Mouse (Mus musculus) mouse trophoblast stem cell (cell line): Measurements from ENCODE around the gene Ash1l.

ENCODE experiments used
- in situ Hi-C, 2 experiments: fragments of 300-500 bp; cut with MseI, MboI; formaldehyde crosslinking; loops; 2 replicates in 1 of 2; 3 replicates in 1 of 2; pipeline ENCODE4 v1.15.1; 2025

Gene Ash1l

GRCm38 (mm10) chr3:88950576-88951326 lies at the start of gene Ash1l, which contains the start of gene Dap3:
Ash1l (plus strand) TSS chr3:88950622.
Dap3 (minus strand) TSS chr3:88951181.
- in situ Hi-C loops: no loop called here

DNA sequence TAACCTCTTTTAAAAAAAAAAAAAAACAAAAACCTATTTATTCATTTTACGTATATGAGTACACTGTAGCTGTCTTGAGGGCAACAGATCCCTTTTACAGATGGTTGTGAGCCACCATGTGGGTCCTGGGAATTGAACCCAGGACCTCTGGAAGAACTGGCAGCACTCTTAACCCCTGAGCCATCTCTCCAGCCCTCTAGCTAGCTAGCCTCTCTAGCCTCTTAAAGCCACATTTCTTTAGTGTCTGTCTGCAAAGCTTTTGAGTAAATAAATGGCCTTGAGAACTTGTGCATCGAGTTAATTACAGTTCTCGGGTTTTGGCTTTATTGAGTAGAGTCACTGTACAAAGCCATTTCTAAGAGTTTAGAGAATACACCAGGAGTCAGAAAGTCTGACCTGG lies 45.6 kb upstream of the Ash1l start:
- in situ Hi-C loops: no loop called here

GRCm38 (mm10) chr3:88905209-88905608 lies 45.2 kb upstream of the Ash1l start:
- in situ Hi-C loops: no loop called here

GRCm38 (mm10) chr3:88905741-88906140 lies 44.7 kb upstream of the Ash1l start:
- in situ Hi-C loops: no loop called here

- in situ Hi-C loops: no loop called here
These were observed 43.8 kb upstream of the Ash1l start for GRCm38 (mm10) chr3:88906393-88907159.

DNA sequence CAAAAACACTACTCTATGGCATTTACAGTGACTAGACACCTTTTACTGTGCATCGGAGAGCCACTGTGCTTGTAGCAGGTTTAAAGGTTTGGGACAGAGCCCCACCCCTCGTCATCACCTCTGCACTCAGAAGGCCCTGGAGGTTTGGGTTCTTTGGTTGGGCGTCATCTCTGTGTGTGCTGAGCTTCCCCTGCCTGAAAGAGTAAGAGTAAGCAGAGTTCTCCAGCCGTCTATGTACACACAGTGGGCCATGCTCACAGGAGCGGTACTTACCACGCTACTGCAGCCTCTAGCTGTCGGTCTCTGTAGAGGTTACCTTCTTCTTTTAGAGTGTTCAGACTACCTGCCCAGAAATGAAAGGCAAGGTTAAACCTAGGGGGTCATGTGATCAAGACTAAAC lies 37.8 kb upstream of the Ash1l start:
- in situ Hi-C loops: loop anchor here in 1 of 2 experiments (10.0 kb wide), 1 partner anchor 58 kb away; no protein-coding TSS in a partner anchor

DNA sequence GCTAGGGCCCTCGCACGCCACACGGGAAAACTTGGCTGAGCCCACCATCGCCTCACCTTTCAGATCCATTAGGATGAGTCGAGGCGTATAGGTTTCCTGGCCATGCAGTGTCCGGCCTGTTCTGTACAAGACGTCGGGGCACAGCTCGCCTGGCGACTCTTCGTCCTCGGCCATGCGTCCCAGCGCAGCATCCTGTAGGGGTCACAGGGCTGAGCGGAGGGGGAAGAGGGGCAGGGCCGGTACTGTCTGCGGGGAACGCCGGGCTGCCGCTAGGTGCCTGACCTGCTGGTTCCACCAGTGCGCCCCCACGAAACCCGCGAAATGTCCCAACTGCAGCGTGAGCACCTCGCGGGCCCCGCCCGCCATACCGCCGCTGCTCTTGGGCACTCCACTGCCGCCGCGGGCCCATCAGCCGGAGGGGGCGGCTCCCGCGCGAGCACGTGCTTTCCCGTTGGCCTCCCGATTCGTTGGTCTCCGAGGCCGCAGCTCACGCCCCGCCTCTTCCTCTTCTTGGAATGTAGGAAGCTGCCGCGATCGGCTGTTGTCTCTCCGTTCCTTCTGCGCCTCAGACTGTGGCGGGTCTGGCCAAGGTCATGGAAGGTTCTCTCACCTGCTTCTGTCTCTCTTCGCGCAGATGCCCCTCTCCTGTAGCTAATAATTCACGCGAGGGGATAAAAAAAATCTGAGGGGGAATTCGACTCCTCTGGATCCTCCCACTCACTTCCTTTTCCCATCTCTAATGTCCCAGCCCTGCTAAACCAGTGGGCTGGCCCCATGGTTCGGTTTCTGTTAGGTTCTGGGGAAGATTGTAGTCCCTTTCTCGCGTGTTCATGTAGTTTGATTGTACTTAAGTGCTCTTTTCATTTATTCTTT lies 36.7 kb upstream of the Ash1l start, which contains the start of gene Msto1:
TSS of gene Msto1 (minus strand) at position 489 of the 873 bp plus-strand sequence.
- in situ Hi-C loops: loop anchor here in 1 of 2 experiments (10.0 kb wide), 1 partner anchor 59 kb away; no protein-coding TSS in a partner anchor

GRCm38 (mm10) chr3:88914384-88914810 lies 36.0 kb upstream of the Ash1l start:
- in situ Hi-C loops: loop anchor here in 1 of 2 experiments (10.0 kb wide), 1 partner anchor 60 kb away; no protein-coding TSS in a partner anchor

GRCm38 (mm10) chr3:88918981-88919380 lies 31.4 kb upstream of the Ash1l start:
- in situ Hi-C loops: loop anchor here in 1 of 2 experiments (10.0 kb wide), 1 partner anchor 64 kb away; no protein-coding TSS in a partner anchor

DNA sequence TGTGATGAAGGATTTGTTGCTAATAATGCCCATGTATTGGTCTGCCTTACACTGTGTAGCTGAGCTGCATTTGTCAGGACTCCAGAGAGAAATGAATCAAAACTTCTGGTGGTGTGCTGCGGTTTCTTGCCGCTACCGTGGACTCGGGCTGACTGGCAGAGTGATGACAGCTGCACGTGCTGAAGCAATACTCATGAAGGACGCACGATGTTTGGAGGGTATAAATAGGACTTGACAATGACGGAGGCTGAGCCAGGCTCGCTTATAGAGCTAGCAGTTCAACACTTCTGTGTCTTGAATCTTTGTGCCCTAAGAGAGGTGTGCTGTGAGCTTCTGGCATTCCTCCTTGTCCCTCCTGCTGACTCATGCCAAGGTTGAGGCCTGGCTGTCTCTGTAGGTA lies 29.0 kb upstream of the Ash1l start:
- in situ Hi-C loops: no loop called here

GRCm38 (mm10) chr3:88923989-88924591 lies 26.3 kb upstream of the Ash1l start:
- in situ Hi-C loops: no loop called here

DNA sequence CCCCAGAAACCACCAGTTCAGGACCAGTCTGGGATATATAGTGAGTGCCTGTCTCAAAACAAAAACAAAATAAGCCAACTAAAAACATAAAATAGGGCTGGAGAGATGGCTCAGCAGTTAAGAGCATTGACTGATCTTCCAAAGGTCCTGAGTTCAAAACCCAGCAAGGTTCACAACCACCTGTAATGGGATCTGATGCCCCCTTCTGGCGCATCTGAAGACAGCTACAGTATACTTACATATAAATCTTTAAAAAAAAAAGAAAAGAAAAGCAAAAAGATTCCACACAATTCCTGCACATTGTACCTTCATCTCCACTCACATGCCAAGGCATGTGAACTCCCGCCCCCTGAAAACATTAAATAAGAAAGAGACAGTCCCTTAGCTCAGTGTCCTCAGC lies 24.8 kb upstream of the Ash1l start:
- in situ Hi-C loops: no loop called here

GRCm38 (mm10) chr3:88929501-88929900 lies 20.9 kb upstream of the Ash1l start:
- in situ Hi-C loops: no loop called here

GRCm38 (mm10) chr3:88939071-88939470 lies 11.4 kb upstream of the Ash1l start:
- in situ Hi-C loops: no loop called here

- in situ Hi-C loops: no loop called here
These were observed 10.7 kb upstream of the Ash1l start for GRCm38 (mm10) chr3:88939749-88940148.

GRCm38 (mm10) chr3:88942316-88942880 lies 8.0 kb upstream of the Ash1l start:
- in situ Hi-C loops: no loop called here

GRCm38 (mm10) chr3:88944109-88944508 lies 6.3 kb upstream of the Ash1l start:
- in situ Hi-C loops: no loop called here

GRCm38 (mm10) chr3:88949786-88950575 lies 441 bp upstream of the Ash1l start:
- in situ Hi-C loops: no loop called here

GRCm38 (mm10) chr3:88951327-88951800 lies 942 bp downstream of the Ash1l start:
- in situ Hi-C loops: no loop called here

DNA sequence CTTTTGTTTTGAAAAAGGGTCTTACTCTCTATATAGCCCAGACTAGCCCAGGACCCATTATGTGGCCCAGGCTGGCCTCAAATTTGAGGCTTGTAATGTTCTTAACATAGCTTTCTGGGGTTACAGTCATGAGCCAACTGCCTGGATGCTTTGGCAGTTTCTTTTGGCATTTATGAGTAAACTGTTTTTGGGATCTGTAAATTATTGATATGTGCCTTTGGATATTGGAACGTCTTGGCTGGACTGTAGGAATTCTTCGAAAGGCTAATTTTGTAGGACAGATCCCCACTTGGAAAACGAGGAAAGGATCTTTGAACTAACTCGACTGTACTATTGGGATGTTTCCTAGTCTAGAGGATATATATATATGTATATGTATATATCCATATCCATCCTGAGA lies 2.8 kb downstream of the Ash1l start:
- in situ Hi-C loops: no loop called here
